Mouse (Mus musculus) ES-E14 (cell line): ENCODE results near the gene Lingo1. TPM values are rescaled to one million over a fixed set of nuclear protein-coding genes. Genes with fewer than 3 reads are reported as not detected.

ENCODE experiments used
- DNase-seq: peaks from one replicate; pipeline ENCODE4 v3.0.0-alpha.2; 2013; ENCODE audit warnings: low read depth, low spot score
- H3K27ac ChIP-seq: 2 replicates; pipeline ENCODE4 v1.5.1; 2012; ENCODE audit warnings: low read depth, mild to moderate bottlenecking, low read length, moderate library complexity, mixed read lengths; ENCODE audit not compliant: poor library complexity, insufficient read depth, severe bottlenecking
- H3K36me3 ChIP-seq: 2 replicates; pipeline ENCODE4 v1.6.1; 2012; ENCODE audit warnings: mild to moderate bottlenecking, low read length, moderate library complexity, mixed read lengths; ENCODE audit not compliant: control insufficient read depth, poor library complexity, insufficient read depth, severe bottlenecking
- H3K4me1 ChIP-seq, 2 experiments: fragments of 150-350 bp in 1 of 2; sonication (generic) in 1 of 2; 2 replicates each; pipeline ENCODE4 v1.6.1; 2012; ENCODE audit warnings: low read length in 2 of 2, mild to moderate bottlenecking in 1 of 2, mixed read lengths in 1 of 2; ENCODE audit not compliant: control insufficient read depth in 2 of 2, insufficient read depth in 2 of 2, poor library complexity in 1 of 2
- H3K4me3 ChIP-seq, 2 experiments: fragments of 150-350 bp in 1 of 2; sonication (generic) in 1 of 2; 2 replicates each; pipeline ENCODE4 v1.5.1; 2012; ENCODE audit warnings: low read length in 2 of 2, low read depth in 1 of 2, mild to moderate bottlenecking in 1 of 2, mixed read lengths in 1 of 2; ENCODE audit not compliant: insufficient read depth in 1 of 2, poor library complexity in 1 of 2, severe bottlenecking in 1 of 2
- H3K9ac ChIP-seq: 2 replicates; pipeline ENCODE4 v1.6.1; 2012; ENCODE audit warnings: low read depth, mild to moderate bottlenecking, low read length, mixed read lengths; ENCODE audit not compliant: poor library complexity, insufficient read depth, severe bottlenecking
- H3K9me3 ChIP-seq: fragments of 150-350 bp; sonication (generic); 2 replicates; pipeline ENCODE4 v1.6.1; 2012; ENCODE audit warnings: low read depth, mild to moderate bottlenecking, low read length; ENCODE audit not compliant: control insufficient read depth, insufficient read depth
- CHD2 ChIP-seq: IDR thresholded peaks from 2 replicates; pipeline ENCODE4 v1.6.1; 2014; ENCODE audit warnings: mild to moderate bottlenecking, low read depth, low read length, inconsistent platforms
- HCFC1 ChIP-seq: IDR thresholded peaks from 2 replicates; pipeline ENCODE4 v1.6.1; 2012; ENCODE audit warnings: low read length, inconsistent platforms, borderline replicate concordance; ENCODE audit not compliant: insufficient read depth
- MAFK ChIP-seq: IDR thresholded peaks from 2 replicates; pipeline ENCODE4 v1.6.1; 2014; ENCODE audit warnings: mild to moderate bottlenecking, low read depth, low read length, inconsistent platforms; ENCODE audit not compliant: insufficient read depth
- ZC3H11A ChIP-seq: IDR thresholded peaks from 2 replicates; pipeline ENCODE4 v1.6.1; 2012; ENCODE audit warnings: low read depth, mild to moderate bottlenecking, inconsistent platforms, low read length, borderline replicate concordance
- ZNF384 ChIP-seq: IDR thresholded peaks from 2 replicates; pipeline ENCODE4 v1.6.1; 2012; ENCODE audit warnings: low read depth, low read length, inconsistent platforms
- in situ Hi-C, 2 experiments: fragments of 600-800 bp; cut with MboI; formaldehyde crosslinking; loops; one replicate each; pipeline ENCODE4 v1.15.1; 2025; ENCODE audit warnings: low sequenced_read_pairs in 2 of 2, inconsistent platforms in 1 of 2; ENCODE audit not compliant: unreplicated experiment in 2 of 2
- total RNA-seq: library from RNA; depleted of rRNA; stranded (reverse); fragments of 300-350 nt; gene quantifications from 2 replicates; pipeline ENCODE4 v1.2.3, GENCODE M21; 2012

Lingo1 gene
- total RNA-seq, 1 experiment = 1.3 TPM

GRCm38 (mm10) chr9:56604797-56605442, 191.3 kb downstream of the Lingo1 start:
- H3K9ac ChIP-seq = no peak overlapping the region
- no peak for DNase-seq
- H3K4me3 ChIP-seq = no peak overlapping the region
- H3K36me3 ChIP-seq = no peaks in the 10 kb centered on the region
- no peak for TF ChIP-seq ZNF384
- H3K9me3 ChIP-seq = no peaks in the 10 kb centered on the region
- peaks cover 3 to 24% of the 10 kb centered on the region in 2 experiments; a peak in 2 of 4 replicates for H3K4me1 ChIP-seq
- in situ Hi-C loops = no loop called here
- no peak overlapping the region for H3K27ac ChIP-seq

- H3K27ac ChIP-seq = no peak overlapping the region
Measured at GRCm38 (mm10) chr9:56600655-56601054, 195.6 kb downstream of the Lingo1 start.

GRCm38 (mm10) chr9:56592639-56593038, 203.6 kb downstream of the Lingo1 start:
- in situ Hi-C loops = no loop called here
- H3K9ac ChIP-seq = no peak overlapping the region
- no peak for DNase-seq
- H3K36me3 ChIP-seq = no peaks in the 10 kb centered on the region
- H3K4me1 ChIP-seq = peaks cover 0 to 2% of the 10 kb centered on the region in 2 experiments; a peak in 1 of 4 replicates
- TF ChIP-seq ZC3H11A (no peak), MAFK (no peak), HCFC1 (no peak), ZNF384 (no peak), CHD2 (no peak)
- H3K27ac ChIP-seq = no peak overlapping the region
- no peak overlapping the region for H3K4me3 ChIP-seq
- H3K9me3 ChIP-seq = no peaks in the 10 kb centered on the region

More at GRCm38 (mm10) chr9:56600655-56601054, 195.6 kb downstream of the Lingo1 start:
- H3K36me3 ChIP-seq = no peaks in the 10 kb centered on the region
- H3K9ac ChIP-seq = no peak overlapping the region
- in situ Hi-C loops = no loop called here
- no peak for TF ChIP-seq ZNF384
- no peak for TF ChIP-seq MAFK
- TF ChIP-seq HCFC1 = no peak
- no peak for TF ChIP-seq CHD2
- no peak for TF ChIP-seq ZC3H11A
- H3K9me3 ChIP-seq = no peaks in the 10 kb centered on the region
- DNase-seq = no peak
- no peak overlapping the region for H3K4me3 ChIP-seq
- H3K4me1 ChIP-seq = peaks cover 0 to 6% of the 10 kb centered on the region in 2 experiments; a peak in 1 of 4 replicates

GRCm38 (mm10) chr9:56591248-56591888, 204.9 kb downstream of the Lingo1 start:
- H3K9me3 ChIP-seq = no peaks in the 10 kb centered on the region
- peaks cover 0 to 2% of the 10 kb centered on the region in 2 experiments; a peak in 1 of 4 replicates for H3K4me1 ChIP-seq
- TF ChIP-seq HCFC1 = no peak
- TF ChIP-seq MAFK = no peak
- no peak for TF ChIP-seq ZNF384
- TF ChIP-seq ZC3H11A = no peak
- no peak for TF ChIP-seq CHD2
- no peaks in the 10 kb centered on the region for H3K36me3 ChIP-seq
- no peak for DNase-seq
- H3K27ac ChIP-seq = no peak overlapping the region
- in situ Hi-C loops = no loop called here
- H3K4me3 ChIP-seq = no peak overlapping the region
- H3K9ac ChIP-seq = no peak overlapping the region
